Mouse (Mus musculus): ENCODE results near the gene Adamts1.

GRCm38 (mm10) chr16:85747589-85748360, 55.1 kb downstream of the Adamts1 start:
- TF ChIP-seq POLR2AphosphoS2 (IDR thresholded peaks at IDR 0.05; ENCODE audit: insufficient read length, low read depth) (no peak), POLR2A (IDR thresholded peaks at IDR 0.05; ENCODE audit: insufficient read length, low read depth) (no peak), MYOD1 (IDR thresholded peaks at IDR 0.05; ENCODE audit: control insufficient read depth in 1 of 3, insufficient read length in 2 of 3, low read depth in 2 of 3) (no peak), MAX (IDR thresholded peaks at IDR 0.05; ENCODE audit: low read depth) (no peak), REST (IDR thresholded peaks at IDR 0.05; ENCODE audit: insufficient read depth, insufficient read length) (no peak), E2F4 (IDR thresholded peaks at IDR 0.05; ENCODE audit: insufficient read depth) (no peak), USF1 (IDR thresholded peaks at IDR 0.05; ENCODE audit: low read depth) (no peak), SRF (IDR thresholded peaks at IDR 0.05; ENCODE audit: control insufficient read depth, insufficient read length, low read depth) (no peak), CEBPB (IDR thresholded peaks at IDR 0.05; ENCODE audit: insufficient read depth, poor library complexity, severe bottlenecking) (no peak), MYOG (IDR thresholded peaks at IDR 0.05; ENCODE audit: control insufficient read depth in 1 of 3, insufficient read depth in 1 of 3, insufficient read length in 2 of 3, low read depth in 2 of 3) (no peak)
